Mouse (Mus musculus): Measurements from ENCODE around the gene Col8a1. TPM values are rescaled to one million over a fixed set of nuclear protein-coding genes. Genes with fewer than 3 reads are reported as not detected.

The Col8a1 gene
- polyA plus RNA-seq, 1 experiment, result 5.2 TPM

GRCm38 (mm10) chr16:57672251-57672650 lies 82.3 kb downstream of the Col8a1 start:
- no peaks in the 10 kb centered on the region for H3K27me3 ChIP-seq (ENCODE audit: control insufficient read depth, insufficient read depth, insufficient read length)
- H3ac ChIP-seq (ENCODE audit: control insufficient read depth, insufficient read length, low read depth), result peak overlapping the region; percentile 1
- H3K79me2 ChIP-seq (ENCODE audit: control insufficient read depth, insufficient read depth), result no peaks in the 10 kb centered on the region
- no peaks in the 10 kb centered on the region for H3K79me3 ChIP-seq (ENCODE audit: low read depth)
- peaks cover 24% of the 10 kb centered on the region for H3K36me3 ChIP-seq (ENCODE audit: control insufficient read depth, insufficient read depth)
- no peak overlapping the region for H3K4me3 ChIP-seq (ENCODE audit: insufficient read depth, poor library complexity, severe bottlenecking)
- TF ChIP-seq USF1 (IDR thresholded peaks at IDR 0.05; ENCODE audit: low read depth), result no peak
- TF ChIP-seq MYOD1 (IDR thresholded peaks at IDR 0.05; ENCODE audit: control insufficient read depth, insufficient read length, low read depth), result no peak
- TF ChIP-seq MAX (IDR thresholded peaks at IDR 0.05), result no peak
- TF ChIP-seq CEBPB (IDR thresholded peaks at IDR 0.05; ENCODE audit: low read depth), result no peak
- no peak for TF ChIP-seq MYOG (IDR thresholded peaks at IDR 0.05; ENCODE audit: control insufficient read depth, extremely low read depth, insufficient read length)
- TF ChIP-seq FOSL1 (IDR thresholded peaks at IDR 0.05; ENCODE audit: insufficient read depth, low read length, poor library complexity, severe bottlenecking), result no peak
- TF ChIP-seq CTCF (IDR thresholded peaks at IDR 0.05; ENCODE audit: control insufficient read depth, insufficient read depth, insufficient read length), result no peak

GRCm38 (mm10) chr16:57671637-57672036 lies 82.9 kb downstream of the Col8a1 start:
- peak; percentile 35 for TF ChIP-seq MYOD1 (IDR thresholded peaks at IDR 0.05; ENCODE audit: control insufficient read depth, insufficient read length, low read depth)
- TF ChIP-seq MYOG (IDR thresholded peaks at IDR 0.05; ENCODE audit: control insufficient read depth, extremely low read depth, insufficient read length), result no peak
- TF ChIP-seq MAX (IDR thresholded peaks at IDR 0.05), result no peak
- TF ChIP-seq FOSL1 (IDR thresholded peaks at IDR 0.05; ENCODE audit: insufficient read depth, low read length, poor library complexity, severe bottlenecking), result peak; percentile 96
- H3K79me2 ChIP-seq (ENCODE audit: control insufficient read depth, insufficient read depth), result no peaks in the 10 kb centered on the region

GRCm38 (mm10) chr16:57669348-57669747 lies 85.2 kb downstream of the Col8a1 start:
- TF ChIP-seq CEBPB (IDR thresholded peaks at IDR 0.05; ENCODE audit: low read depth) (no peak), USF1 (IDR thresholded peaks at IDR 0.05; ENCODE audit: low read depth) (no peak), MYOD1 (IDR thresholded peaks at IDR 0.05; ENCODE audit: control insufficient read depth, insufficient read length, low read depth) (no peak), FOSL1 (IDR thresholded peaks at IDR 0.05; ENCODE audit: insufficient read depth, low read length, poor library complexity, severe bottlenecking) (no peak)
- H3ac ChIP-seq (ENCODE audit: control insufficient read depth, insufficient read length, low read depth), result no peak overlapping the region
- no peaks in the 10 kb centered on the region for H3K27me3 ChIP-seq (ENCODE audit: control insufficient read depth, insufficient read depth, insufficient read length)

More at GRCm38 (mm10) chr16:57671637-57672036, 82.9 kb downstream of the Col8a1 start:
- Histone ChIP-seq H3ac (ENCODE audit: control insufficient read depth, insufficient read length, low read depth) (no peak overlapping the region), H3K36me3 (ENCODE audit: control insufficient read depth, insufficient read depth) (peaks cover 21% of the 10 kb centered on the region), H3K27me3 (ENCODE audit: control insufficient read depth, insufficient read depth, insufficient read length) (no peaks in the 10 kb centered on the region), H3K4me3 (ENCODE audit: insufficient read depth, poor library complexity, severe bottlenecking) (no peak overlapping the region), H3K79me3 (ENCODE audit: low read depth) (no peaks in the 10 kb centered on the region)

GRCm38 (mm10) chr16:57662661-57663060 lies 91.9 kb downstream of the Col8a1 start:
- H3K36me3 ChIP-seq (ENCODE audit: control insufficient read depth, insufficient read depth), result peaks cover 6% of the 10 kb centered on the region

More at GRCm38 (mm10) chr16:57669348-57669747, 85.2 kb downstream of the Col8a1 start:
- peaks cover 5% of the 10 kb centered on the region for H3K36me3 ChIP-seq (ENCODE audit: control insufficient read depth, insufficient read depth)
- no peaks in the 10 kb centered on the region for H3K79me2 ChIP-seq (ENCODE audit: control insufficient read depth, insufficient read depth)
- no peaks in the 10 kb centered on the region for H3K79me3 ChIP-seq (ENCODE audit: low read depth)
- H3K4me3 ChIP-seq (ENCODE audit: insufficient read depth, poor library complexity, severe bottlenecking), result no peak overlapping the region

GRCm38 (mm10) chr16:57649888-57650287 lies 104.6 kb downstream of the Col8a1 start:
- no peak overlapping the region for H3ac ChIP-seq (ENCODE audit: control insufficient read depth, insufficient read length, low read depth)
- no peaks in the 10 kb centered on the region for H3K79me3 ChIP-seq (ENCODE audit: low read depth)
- no peaks in the 10 kb centered on the region for H3K27me3 ChIP-seq (ENCODE audit: control insufficient read depth, insufficient read depth, insufficient read length)
- H3K79me2 ChIP-seq (ENCODE audit: control insufficient read depth, insufficient read depth), result no peaks in the 10 kb centered on the region
- TF ChIP-seq FOSL1 (IDR thresholded peaks at IDR 0.05; ENCODE audit: insufficient read depth, low read length, poor library complexity, severe bottlenecking) (no peak), USF1 (IDR thresholded peaks at IDR 0.05; ENCODE audit: low read depth) (peak; percentile 50)
- H3K36me3 ChIP-seq (ENCODE audit: control insufficient read depth, insufficient read depth), result no peaks in the 10 kb centered on the region
- no peak overlapping the region for H3K4me3 ChIP-seq (ENCODE audit: insufficient read depth, poor library complexity, severe bottlenecking)

More at GRCm38 (mm10) chr16:57662661-57663060, 91.9 kb downstream of the Col8a1 start:
- no peak overlapping the region for H3ac ChIP-seq (ENCODE audit: control insufficient read depth, insufficient read length, low read depth)
- H3K79me2 ChIP-seq (ENCODE audit: control insufficient read depth, insufficient read depth), result no peaks in the 10 kb centered on the region
- TF ChIP-seq USF1 (IDR thresholded peaks at IDR 0.05; ENCODE audit: low read depth) (no peak), MYOD1 (IDR thresholded peaks at IDR 0.05; ENCODE audit: control insufficient read depth, insufficient read length, low read depth) (no peak), CTCF (IDR thresholded peaks at IDR 0.05; ENCODE audit: control insufficient read depth, insufficient read depth, insufficient read length) (no peak), MYOG (IDR thresholded peaks at IDR 0.05; ENCODE audit: control insufficient read depth, extremely low read depth, insufficient read length) (no peak), FOSL1 (IDR thresholded peaks at IDR 0.05; ENCODE audit: insufficient read depth, low read length, poor library complexity, severe bottlenecking) (no peak), CEBPB (IDR thresholded peaks at IDR 0.05; ENCODE audit: low read depth) (no peak), MAX (IDR thresholded peaks at IDR 0.05) (no peak)
- H3K4me3 ChIP-seq (ENCODE audit: insufficient read depth, poor library complexity, severe bottlenecking), result no peak overlapping the region
- H3K79me3 ChIP-seq (ENCODE audit: low read depth), result no peaks in the 10 kb centered on the region
- no peaks in the 10 kb centered on the region for H3K27me3 ChIP-seq (ENCODE audit: control insufficient read depth, insufficient read depth, insufficient read length)

- TF ChIP-seq CEBPB (IDR thresholded peaks at IDR 0.05; ENCODE audit: low read depth) (no peak), CTCF (IDR thresholded peaks at IDR 0.05; ENCODE audit: control insufficient read depth, insufficient read depth, insufficient read length) (no peak), MYOG (IDR thresholded peaks at IDR 0.05; ENCODE audit: control insufficient read depth, extremely low read depth, insufficient read length) (no peak), USF1 (IDR thresholded peaks at IDR 0.05; ENCODE audit: low read depth) (no peak), FOSL1 (IDR thresholded peaks at IDR 0.05; ENCODE audit: insufficient read depth, low read length, poor library complexity, severe bottlenecking) (no peak), MAX (IDR thresholded peaks at IDR 0.05) (no peak), MYOD1 (IDR thresholded peaks at IDR 0.05; ENCODE audit: control insufficient read depth, insufficient read length, low read depth) (no peak)
- H3K36me3 ChIP-seq (ENCODE audit: control insufficient read depth, insufficient read depth), result no peaks in the 10 kb centered on the region
- H3K27me3 ChIP-seq (ENCODE audit: control insufficient read depth, insufficient read depth, insufficient read length), result no peaks in the 10 kb centered on the region
- no peak overlapping the region for H3ac ChIP-seq (ENCODE audit: control insufficient read depth, insufficient read length, low read depth)
- no peaks in the 10 kb centered on the region for H3K79me3 ChIP-seq (ENCODE audit: low read depth)
- H3K79me2 ChIP-seq (ENCODE audit: control insufficient read depth, insufficient read depth), result no peaks in the 10 kb centered on the region
- no peak overlapping the region for H3K4me3 ChIP-seq (ENCODE audit: insufficient read depth, poor library complexity, severe bottlenecking)
These were observed 113.1 kb downstream of the Col8a1 start for GRCm38 (mm10) chr16:57641346-57641885.
